Mouse (Mus musculus) skeletal muscle tissue, adult 2 months (tissue): ENCODE measurements around the gene Il12rb2.

Experiments used
- DNase-seq: peaks from one replicate; pipeline ENCODE4 v3.0.0-alpha.2; 2012; ENCODE audit warnings: low read depth, low spot score

Gene Il12rb2

GRCm38 (mm10) chr6:67375982-67376391 lies at the start of gene Il12rb2:
TSS of gene Il12rb2 (minus strand) at chr6:67376188.
- no peak for DNase-seq

DNA sequence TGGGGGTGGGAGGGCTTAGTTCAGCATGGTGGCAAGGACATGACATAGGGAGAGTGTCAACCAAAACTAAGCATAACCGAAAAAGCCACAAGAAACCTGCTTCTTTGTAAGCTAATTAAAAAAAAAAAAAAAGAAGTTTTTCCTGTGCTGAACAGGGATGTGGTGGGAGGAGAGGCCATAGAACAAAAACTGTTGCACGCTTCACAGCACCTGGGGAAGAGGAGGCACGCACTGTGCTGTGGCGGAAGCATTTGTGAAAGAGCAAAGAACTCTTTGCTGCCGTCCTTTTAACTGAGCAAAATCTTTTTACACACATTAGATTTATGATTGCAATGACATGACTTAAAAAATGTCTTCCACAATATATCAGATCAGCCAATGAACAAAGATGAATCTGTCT lies 45.8 kb upstream of the Il12rb2 start:
- no peak for DNase-seq

DNA sequence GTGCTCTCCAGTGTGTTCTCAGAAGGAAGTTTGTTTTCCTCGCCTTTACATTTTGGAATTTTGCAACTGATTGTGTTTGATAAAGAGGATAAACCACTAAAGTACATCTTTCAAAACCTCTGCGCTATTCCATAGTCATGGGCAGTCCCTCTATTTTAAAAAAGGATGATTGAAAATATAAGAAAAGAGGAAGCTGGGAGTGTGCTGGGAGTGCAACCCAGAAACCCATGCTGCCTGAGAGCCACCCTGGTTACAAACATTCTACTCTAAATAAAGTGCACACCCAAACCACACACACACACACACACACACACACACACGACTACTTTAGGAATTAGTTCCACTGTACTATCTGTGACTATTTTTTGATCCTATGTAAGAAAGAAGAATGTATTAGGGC lies 40.6 kb upstream of the Il12rb2 start:
- DNase-seq, result no peak

- DNase-seq, result no peak
Measured at GRCm38 (mm10) chr6:67415276-67415675, 39.3 kb upstream of the Il12rb2 start.

DNA sequence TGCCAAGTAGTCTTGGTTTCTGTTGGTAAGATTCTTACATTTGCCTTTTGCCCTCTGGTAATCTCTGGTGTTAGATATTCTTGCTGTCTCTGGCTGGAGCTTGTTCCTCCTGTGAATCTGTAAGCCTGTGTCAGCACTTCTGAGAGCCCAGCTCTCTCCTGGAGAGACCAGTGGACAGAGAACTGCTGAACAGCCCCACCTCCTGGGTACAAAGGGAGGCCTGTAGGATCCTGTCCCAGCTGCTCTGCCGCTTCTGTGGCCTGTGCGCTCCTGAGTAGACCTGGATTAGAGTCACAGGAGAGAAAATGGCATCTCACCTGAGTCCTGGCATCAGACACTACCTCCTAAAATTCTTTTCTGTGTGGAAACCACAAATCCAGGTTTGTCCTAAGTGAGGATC lies 37.4 kb upstream of the Il12rb2 start:
- DNase-seq, result no peak

- no peak for DNase-seq
Measured at GRCm38 (mm10) chr6:67405281-67405682, 29.3 kb upstream of the Il12rb2 start.

GRCm38 (mm10) chr6:67399551-67399950 lies 23.6 kb upstream of the Il12rb2 start:
- DNase-seq, result no peak

DNA sequence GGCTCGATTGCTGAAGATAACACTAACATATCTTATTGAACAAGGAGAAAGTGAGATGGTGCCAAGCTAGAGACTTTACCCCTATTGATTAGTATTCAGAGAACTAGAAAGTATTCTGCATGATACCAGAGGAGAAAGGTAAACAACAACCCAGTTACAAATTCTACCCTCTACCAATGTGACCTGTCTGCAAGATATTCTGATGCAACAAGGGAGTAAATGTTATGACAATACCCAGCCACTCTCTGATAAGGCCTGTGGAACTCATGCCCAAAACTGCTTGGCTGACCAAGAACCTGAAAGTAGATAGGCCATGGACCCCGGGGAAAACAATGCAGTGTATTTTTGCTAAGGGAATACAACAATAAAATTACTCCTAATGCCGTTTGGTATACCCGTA lies 10.2 kb downstream of the Il12rb2 start:
- no peak for DNase-seq

GRCm38 (mm10) chr6:67348065-67348464 lies 27.9 kb downstream of the Il12rb2 start:
- DNase-seq, result no peak

DNA sequence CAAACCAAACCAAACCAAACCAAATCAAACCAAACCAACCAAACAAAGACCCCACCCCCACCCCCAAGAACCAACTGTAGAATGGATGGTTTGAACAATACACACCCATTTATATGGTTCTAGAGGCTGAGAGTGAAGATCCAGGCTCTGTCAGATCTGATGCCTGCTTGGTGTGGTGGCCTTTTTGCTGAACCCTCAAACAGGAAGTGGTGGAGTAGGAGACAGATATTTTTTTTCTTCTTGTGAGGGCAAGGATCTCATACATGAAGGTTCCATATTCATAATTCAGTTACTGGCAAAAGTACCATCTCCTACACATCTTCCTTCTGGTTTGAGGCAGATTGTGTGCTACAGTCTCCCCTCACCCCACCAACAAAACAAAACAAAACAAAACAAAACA lies 36.5 kb downstream of the Il12rb2 start:
- DNase-seq, result no peak

- DNase-seq, result no peak
Measured at GRCm38 (mm10) chr6:67337943-67338342, 38.0 kb downstream of the Il12rb2 start.

- no peak for DNase-seq
Measured at GRCm38 (mm10) chr6:67323788-67324187, 52.2 kb downstream of the Il12rb2 start.

- peak; percentile 59 for DNase-seq
Measured at GRCm38 (mm10) chr6:67318451-67318850, 57.5 kb downstream of the Il12rb2 start.

DNA sequence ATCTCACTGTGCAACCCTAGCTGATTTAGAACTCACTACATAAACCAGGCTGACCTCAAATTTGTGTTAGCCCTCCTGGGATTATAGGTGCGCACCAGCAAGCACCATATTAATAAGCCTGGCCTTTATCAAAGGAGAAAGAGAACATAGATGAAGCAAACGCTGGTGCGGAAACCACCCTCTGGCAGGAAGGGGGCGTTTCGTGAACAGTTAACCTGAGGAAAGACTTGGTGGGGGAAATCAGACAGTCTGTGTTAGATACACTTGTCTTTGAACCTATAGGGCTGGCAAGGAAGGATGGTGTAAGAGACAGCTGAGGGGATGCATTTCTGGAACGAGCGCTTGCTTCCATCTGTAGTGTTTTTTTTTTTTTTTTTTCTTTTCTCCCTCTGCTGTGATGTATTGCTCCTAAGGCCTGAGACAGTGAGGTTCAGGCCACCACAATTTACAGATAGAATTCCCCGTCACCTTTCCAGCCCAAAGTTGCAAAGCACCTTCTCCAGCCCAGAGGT lies 58.1 kb downstream of the Il12rb2 start:
- no peak for DNase-seq

- no peak for DNase-seq
Measured at GRCm38 (mm10) chr6:67317068-67317467, 58.9 kb downstream of the Il12rb2 start.

GRCm38 (mm10) chr6:67314697-67315096 lies 61.3 kb downstream of the Il12rb2 start:
- no peak for DNase-seq

DNA sequence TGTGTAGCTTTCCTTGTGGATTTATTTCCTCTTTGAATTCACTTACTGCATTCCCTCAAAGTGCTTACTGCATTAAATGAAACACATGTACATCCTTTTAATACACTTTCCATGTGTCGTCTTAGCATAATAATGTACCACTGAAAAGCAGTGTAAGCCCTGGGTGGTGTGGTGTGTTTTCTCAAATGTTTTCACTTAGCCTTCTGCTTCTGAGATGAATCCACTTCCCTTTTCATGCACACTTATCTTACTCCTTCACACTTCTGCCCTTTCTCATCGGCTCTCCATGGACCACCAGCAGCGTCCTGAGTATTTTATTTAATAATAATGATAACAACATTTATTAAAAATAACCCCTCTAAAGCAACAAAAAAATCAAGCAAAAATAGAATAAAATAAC lies 66.2 kb downstream of the Il12rb2 start:
- DNase-seq, result no peak

DNA sequence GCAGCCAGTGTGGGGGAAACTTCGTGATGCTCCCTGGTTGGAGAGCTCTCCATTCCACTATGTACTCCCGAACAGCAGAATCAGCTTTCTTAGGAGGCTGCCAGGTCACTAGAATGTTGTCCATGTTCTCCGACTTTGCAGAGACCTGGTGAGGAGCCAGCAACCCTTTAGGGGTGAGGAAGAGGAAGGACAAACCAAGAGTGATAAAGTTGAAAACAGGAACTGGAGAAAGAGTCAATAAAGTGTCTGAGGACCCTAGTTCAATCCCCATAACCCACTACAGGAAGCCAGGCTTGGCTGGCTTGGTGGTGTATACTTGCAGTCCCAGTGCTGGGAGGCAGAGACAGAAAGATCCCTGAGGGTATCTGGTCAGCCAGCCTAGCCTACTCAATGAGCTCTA lies 67.0 kb downstream of the Il12rb2 start:
- DNase-seq, result no peak

GRCm38 (mm10) chr6:67303210-67303609 lies 72.8 kb downstream of the Il12rb2 start:
- DNase-seq, result no peak

- DNase-seq, result no peak
Measured at GRCm38 (mm10) chr6:67302471-67302870, 73.5 kb downstream of the Il12rb2 start.

DNA sequence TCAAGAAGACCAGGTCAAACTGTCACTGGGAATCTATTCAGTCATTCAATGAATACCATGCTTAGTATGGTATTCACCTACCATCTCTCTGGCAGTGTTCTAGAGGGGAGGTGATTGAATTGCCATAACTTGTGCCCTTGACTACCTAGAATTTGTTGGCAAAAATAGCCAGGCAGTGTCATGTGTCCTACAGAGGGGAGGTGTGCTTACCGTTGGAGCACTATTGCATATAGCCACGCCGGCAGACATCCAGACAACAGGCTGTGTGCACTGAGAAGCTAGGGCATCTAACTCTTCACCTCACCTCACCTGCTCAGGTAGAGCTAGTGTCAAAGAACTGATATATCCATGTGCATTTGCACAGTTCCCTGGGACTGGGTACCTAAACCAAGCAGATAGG lies 74.8 kb downstream of the Il12rb2 start:
- peak; percentile 46 for DNase-seq

- peak; percentile 71 for DNase-seq
Measured at GRCm38 (mm10) chr6:67300710-67301163, 75.3 kb downstream of the Il12rb2 start.

- peak; percentile 28 for DNase-seq
Measured at GRCm38 (mm10) chr6:67300300-67300699, 75.7 kb downstream of the Il12rb2 start.

- no peak for DNase-seq
Measured at GRCm38 (mm10) chr6:67298742-67299141, 77.2 kb downstream of the Il12rb2 start.
